8 mouse cellular contexts compared by ENCODE assay signal in genomic region chr14:30625131-30625807, GRCm38 (mm10). TPM values are rescaled to one million over a fixed set of nuclear protein-coding genes. Genes with fewer than 3 reads are reported as not detected.
A peak's percentile ranks its signal among the peaks of the same experiment; 100 is the strongest.
DNase-seq lines count a peak whose midpoint lies in the region; ATAC-seq and TF ChIP-seq lines count a peak whose summit lies in the region.

No protein-coding gene starts in this region.

- intact Hi-C loops in left cerebral cortex, adult 2 months (cut with DNase I) = no loop called here

- ATAC-seq in intestine, embryonic 14.5 days (replicated peaks; ENCODE audit: low FRiP score, low TSS enrichment, low read depth) = peak; percentile 44
- peak; percentile 43 for ATAC-seq in lung, embryonic 15.5 days (ENCODE audit: borderline replicate concordance, extremely low read depth, low FRiP score, low TSS enrichment)

- H3K27ac ChIP-seq in left cerebral cortex, adult 2 months = peak overlapping the region; percentile 19; the same call in 1 of the 2 replicates
- no peak overlapping the region for H3K27ac ChIP-seq in cortical plate, adult 2 months (ENCODE audit: insufficient read depth, low read length)
- H3K27ac ChIP-seq in intestine, embryonic 14.5 days (ENCODE audit: low read depth) = peak overlapping the region; percentile 47
- H3K27ac ChIP-seq in lung, embryonic 15.5 days = peak overlapping the region; percentile 83

- no peak for DNase-seq in left cerebral cortex, adult 2 months (ENCODE audit: extremely low spot score in 1 of 2, low spot score in 2 of 2)
- DNase-seq in left cerebral cortex, adult 11 months (ENCODE audit: low spot score) = no peak
- peak; percentile 43 to 62 for DNase-seq in gastrocnemius, postnatal 4 days (ENCODE audit: low spot score in 2 of 2)
- DNase-seq in intestine, embryonic 14.5 days (ENCODE audit: low spot score) = peak; percentile 82
- peak; percentile 69 for DNase-seq in ovary, postnatal 36 days (ENCODE audit: low spot score)
- no peak for DNase-seq in layer of hippocampus, adult 9-11 months

- peak overlapping the region; percentile 54 for H3K4me3 ChIP-seq in left cerebral cortex, adult 2 months
- H3K4me3 ChIP-seq in cortical plate, adult 2 months (ENCODE audit: insufficient read depth, low read length) = peak overlapping the region; percentile 38
- peak overlapping the region; percentile 75 for H3K4me3 ChIP-seq in intestine, embryonic 14.5 days (ENCODE audit: low read depth, low read length)
- peak overlapping the region; percentile 57 for H3K4me3 ChIP-seq in lung, embryonic 15.5 days

- H3K36me3 ChIP-seq in intestine, embryonic 14.5 days (ENCODE audit: control insufficient read depth, insufficient read depth, low read length) = no peaks in the 10 kb centered on the region
- no peaks in the 10 kb centered on the region for H3K36me3 ChIP-seq in lung, embryonic 15.5 days

- TF ChIP-seq POLR2A in cortical plate, adult 2 months (IDR thresholded peaks at IDR 0.05; ENCODE audit: extremely low read depth, insufficient read depth, low read length) = no peak

- no peaks in the 10 kb centered on the region for H3K4me1 ChIP-seq in cortical plate, adult 2 months (ENCODE audit: control insufficient read depth, insufficient read depth, low read length)
- H3K4me1 ChIP-seq in intestine, embryonic 14.5 days (replicated peaks; ENCODE audit: control insufficient read depth, insufficient read depth, low read length) = peaks cover 16% of the 10 kb centered on the region; the same call in 1 of the 2 replicates
- peaks cover 45% of the 10 kb centered on the region for H3K4me1 ChIP-seq in lung, embryonic 15.5 days

- TF ChIP-seq CTCF in left cerebral cortex, adult 2 months (IDR thresholded peaks at IDR 0.05) = no peak
- TF ChIP-seq CTCF in cortical plate, adult 2 months (IDR thresholded peaks at IDR 0.05; ENCODE audit: extremely low read depth, insufficient read depth, low read length) = no peak

- H3K9me3 ChIP-seq in intestine, embryonic 14.5 days (ENCODE audit: control insufficient read depth, low read length) = no peaks in the 10 kb centered on the region
- no peaks in the 10 kb centered on the region for H3K9me3 ChIP-seq in lung, embryonic 15.5 days

- H3K9ac ChIP-seq in intestine, embryonic 14.5 days (ENCODE audit: low read length) = peak overlapping the region; percentile 76
- peak overlapping the region; percentile 54 for H3K9ac ChIP-seq in lung, embryonic 15.5 days

- H3K4me2 ChIP-seq in intestine, embryonic 14.5 days (ENCODE audit: low read length) = peak overlapping the region; percentile 66
- H3K4me2 ChIP-seq in lung, embryonic 15.5 days = peak overlapping the region; percentile 64

- 0% methylated on average over 39 of the region's 39 CpGs for WGBS in intestine, embryonic 14.5 days
- WGBS in lung, embryonic 15.5 days = under 1% methylated on average over 39 of the region's 39 CpGs

- H3K27me3 ChIP-seq in intestine, embryonic 14.5 days (replicated peaks; ENCODE audit: control insufficient read depth, insufficient read depth, low read length) = no peaks in the 10 kb centered on the region
- H3K27me3 ChIP-seq in lung, embryonic 15.5 days = no peaks in the 10 kb centered on the region

RNA-seq across cellular contexts. Expression of gene Prkcd, which starts 0.7 kb away (rescaled TPM):
- total RNA-seq in left cerebral cortex, adult 2 months (2021) = 10 to 100 TPM; 10.5 to 16.1 TPM
- 17.7 and 19.7 TPM in 2 replicates for polyA plus RNA-seq in cortical plate, adult 2 months (2012; rRNA removed)
- 10 to 100 TPM; 25.3 to 32.0 TPM for total RNA-seq in gastrocnemius, postnatal 4 days (2021)
- polyA plus RNA-seq in intestine, embryonic 14.5 days (2014; fragmentation: Nextera tagmentation; extraction: Ambion mirVana) = 43.2 and 46.5 TPM in 2 replicates
- 57.9 and 61.7 TPM in 2 replicates for polyA plus RNA-seq in lung, embryonic 15.5 days (2015; fragmentation: Nextera tagmentation; extraction: Ambion mirVana)

RNA-seq across cellular contexts. Expression of gene Rft1, which starts 28.9 kb away (rescaled TPM):
- total RNA-seq in left cerebral cortex, adult 2 months (2021) = 10 to 100 TPM; 11.3 to 12.3 TPM
- 12.9 and 13.2 TPM in 2 replicates for polyA plus RNA-seq in cortical plate, adult 2 months (2012; rRNA removed)
- total RNA-seq in gastrocnemius, postnatal 4 days (2021) = 10 to 100 TPM; 10.6 to 11.0 TPM
- polyA plus RNA-seq in intestine, embryonic 14.5 days (2014; fragmentation: Nextera tagmentation; extraction: Ambion mirVana) = 15.7 and 16.6 TPM in 2 replicates
- polyA plus RNA-seq in lung, embryonic 15.5 days (2015; fragmentation: Nextera tagmentation; extraction: Ambion mirVana) = 17.4 and 17.8 TPM in 2 replicates

Comparison
In these comparisons a context has a peak if more than half of its experiments do, and no peak if none do; other contexts are left out.
1. DNase-seq: peak in gastrocnemius, postnatal 4 days (2 of 2), intestine, embryonic 14.5 days (single experiment) and ovary, postnatal 36 days (single experiment); none in left cerebral cortex, adult 2 months (0 of 2), left cerebral cortex, adult 11 months (single experiment) and layer of hippocampus, adult 9-11 months (single experiment).
2. Peak in every context shown above with its lines, with median percentiles within 50 percentile points of each other: H3K4me3 ChIP-seq.